Mouse (Mus musculus) bone marrow macrophage, adult 2 months (primary cell): ENCODE results near the gene Fgfr2.

Experiments
- CTCF ChIP-seq: IDR thresholded peaks from 2 replicates; pipeline ENCODE4 v1.5.1; 2012; ENCODE audit warnings: low read depth, mild to moderate bottlenecking, low read length, moderate library complexity
- POLR2A ChIP-seq: IDR thresholded peaks from 2 replicates; pipeline ENCODE4 v1.6.1; 2012; ENCODE audit warnings: mild to moderate bottlenecking, low read depth, low read length, borderline replicate concordance

DNA sequence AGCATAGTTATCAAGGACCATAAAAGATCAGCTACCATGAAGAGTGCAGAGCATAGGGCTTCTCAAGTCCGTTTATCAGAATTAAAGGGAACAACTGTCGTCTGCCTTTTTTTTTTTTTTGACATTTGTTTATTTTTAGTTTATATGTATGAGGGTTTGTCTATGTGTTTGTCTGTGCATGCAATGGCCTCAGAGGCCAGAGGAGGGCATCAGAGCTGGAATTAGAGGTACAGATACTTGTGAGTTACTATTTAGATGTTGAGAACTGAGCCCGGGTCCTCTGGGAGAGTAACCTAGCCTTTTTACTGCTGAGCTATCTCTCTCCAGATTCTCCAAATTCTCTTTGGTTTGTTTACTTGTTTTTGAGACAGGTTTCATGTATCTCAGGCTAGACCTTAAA is 219.4 kb downstream of the Fgfr2 start:
- TF ChIP-seq POLR2A (no peak), CTCF (no peak)
